Mouse (Mus musculus): ENCODE results near the gene Nhlh1.
A peak's percentile ranks its signal among the peaks of the same experiment; 100 is the strongest.

Gene Nhlh1

GRCm38 (mm10) chr1:172052766-172053279, 4.5 kb downstream of the Nhlh1 start:
- DNase-seq: no peak

GRCm38 (mm10) chr1:172049131-172049782, 8.1 kb downstream of the Nhlh1 start:
- DNase-seq: no peak

- DNase-seq: no peak
Observed at GRCm38 (mm10) chr1:172048241-172048734, 9.1 kb downstream of the Nhlh1 start.

GRCm38 (mm10) chr1:172046938-172047337, 10.4 kb downstream of the Nhlh1 start:
- peak in 1 of 2 experiments; percentile 76 for DNase-seq

- no peak for DNase-seq
Observed at GRCm38 (mm10) chr1:172046410-172046809, 11.0 kb downstream of the Nhlh1 start.

GRCm38 (mm10) chr1:172029914-172030313, 27.5 kb downstream of the Nhlh1 start:
- DNase-seq: no peak

GRCm38 (mm10) chr1:172028394-172029275, 28.7 kb downstream of the Nhlh1 start, which contains the start of gene Vangl2:
Gene Vangl2, minus strand, starts transcription at chr1:172028444.
- no peak for DNase-seq

- no peak for DNase-seq
Observed at GRCm38 (mm10) chr1:172027809-172028102, 29.6 kb downstream of the Nhlh1 start.

- DNase-seq: peak; percentile 92
Observed at GRCm38 (mm10) chr1:172027010-172027808, 30.2 kb downstream of the Nhlh1 start.

GRCm38 (mm10) chr1:172026201-172026901, 31.0 kb downstream of the Nhlh1 start:
- DNase-seq: no peak

- DNase-seq: no peak
Observed at GRCm38 (mm10) chr1:172025201-172025904, 32.0 kb downstream of the Nhlh1 start.

- DNase-seq: no peak
Observed at GRCm38 (mm10) chr1:172024140-172024895, 33.1 kb downstream of the Nhlh1 start.

- DNase-seq: no peak
Observed at GRCm38 (mm10) chr1:172019863-172020521, 37.4 kb downstream of the Nhlh1 start.

- no peak for DNase-seq
Observed at GRCm38 (mm10) chr1:172019339-172019738, 38.0 kb downstream of the Nhlh1 start.

GRCm38 (mm10) chr1:172018336-172019311, 38.7 kb downstream of the Nhlh1 start:
- DNase-seq: no peak

- DNase-seq: no peak
Observed at GRCm38 (mm10) chr1:172017517-172018070, 39.8 kb downstream of the Nhlh1 start.

GRCm38 (mm10) chr1:172016660-172017516, 40.5 kb downstream of the Nhlh1 start:
- no peak for DNase-seq

GRCm38 (mm10) chr1:172016031-172016430, 41.3 kb downstream of the Nhlh1 start:
- no peak for DNase-seq

Data from kidney, postnatal 25 days (tissue).